Mouse (Mus musculus): ENCODE data around the gene Scnn1a.

DNA sequence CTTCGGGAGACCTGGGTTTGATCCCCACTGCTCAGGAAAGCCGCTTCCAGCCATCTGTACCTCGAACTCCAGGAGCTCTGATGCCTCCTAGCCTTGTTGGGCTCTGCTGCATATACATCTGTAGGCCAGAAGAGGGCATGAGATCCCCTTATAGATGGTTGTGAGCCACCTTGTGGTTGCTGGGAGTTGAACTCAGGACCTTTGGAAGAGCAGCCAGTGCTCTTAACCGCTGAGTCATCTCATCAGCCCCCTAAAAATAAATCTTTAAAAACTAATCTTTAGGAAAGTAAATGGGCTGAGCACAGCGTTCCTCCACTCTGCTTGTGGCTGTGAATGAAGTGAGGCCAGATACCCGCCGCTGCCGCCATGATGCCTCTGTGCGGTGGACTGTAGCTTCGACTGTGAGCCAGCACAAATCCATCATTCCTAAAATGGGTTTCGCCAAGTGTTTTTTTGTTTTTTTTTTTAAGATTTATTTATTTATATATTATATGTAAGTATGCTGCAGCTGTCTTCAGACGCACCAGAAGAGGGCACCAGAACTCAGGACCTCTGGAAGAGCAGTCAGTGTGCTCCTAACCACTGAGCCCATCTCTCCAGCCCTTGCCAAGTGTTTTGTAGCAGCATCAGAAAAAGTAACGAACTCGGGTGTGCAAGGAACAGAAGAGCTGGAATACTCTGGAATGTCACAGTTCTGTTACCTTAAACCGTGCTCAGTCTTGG is 45.5 kb upstream of the Scnn1a start:
- TF ChIP-seq CTCF (IDR thresholded peaks at IDR 0.05; ENCODE audit: low read depth) (peak; percentile 80), EP300 (optimal IDR thresholded peaks at IDR 0.05) (no peak)
